Mouse (Mus musculus) neural tube, embryonic 12.5 days (tissue): ENCODE results near the gene Cdk17. TPM values are rescaled to one million over a fixed set of nuclear protein-coding genes. Genes with fewer than 3 reads are reported as not detected.

Experiments used
- ATAC-seq: fragments of 200-750 bp; cut with Nextera tagmentation; 2 replicates; pipeline ENCODE4 v1.8.0; 2017; ENCODE audit warnings: low read depth, mild to moderate bottlenecking, moderate TSS enrichment, moderate library complexity; ENCODE audit not compliant: low FRiP score
- H3K27ac ChIP-seq: fragments of 300-500 bp; sonication (generic); 2 replicates; pipeline ENCODE4 v1.5.1; 2016
- H3K27me3 ChIP-seq: fragments of 300-500 bp; sonication (generic); replicated peaks from 2 replicates; pipeline ENCODE4 v1.6.1; 2016; ENCODE audit warnings: mild to moderate bottlenecking
- H3K36me3 ChIP-seq: fragments of 300-500 bp; sonication (generic); 2 replicates; pipeline ENCODE4 v1.6.1; 2016; ENCODE audit warnings: mild to moderate bottlenecking
- H3K4me1 ChIP-seq: fragments of 300-500 bp; sonication (generic); 2 replicates; pipeline ENCODE4 v1.6.1; 2016
- H3K4me2 ChIP-seq: fragments of 300-500 bp; sonication (generic); replicated peaks from 2 replicates; pipeline ENCODE4 v1.6.1; 2016; ENCODE audit warnings: mild to moderate bottlenecking
- H3K4me3 ChIP-seq: fragments of 300-500 bp; sonication (generic); 2 replicates; pipeline ENCODE4 v1.5.1; 2016
- H3K9ac ChIP-seq: fragments of 300-500 bp; sonication (generic); 2 replicates; pipeline ENCODE4 v1.6.1; 2016; ENCODE audit warnings: mild to moderate bottlenecking
- H3K9me3 ChIP-seq: fragments of 300-500 bp; sonication (generic); 2 replicates; pipeline ENCODE4 v1.6.1; 2016; ENCODE audit warnings: mild to moderate bottlenecking
- WGBS: fragments of 180-500 bp; shearing (Covaris S2); methylation state at CpG from one replicate; pipeline ENCODE4 v1.1.7; 2016; 5-methylcytosine and 5-hydroxymethylcytosine counted together
- polyA plus RNA-seq: library from polyadenylated mRNA; unstranded; fragments of >200 nt; fragmentation: Nextera tagmentation; extraction: Ambion mirVana; gene quantifications from 2 replicates; pipeline ENCODE4 v1.2.1, GENCODE M21; 2016

Gene Cdk17
- polyA plus RNA-seq = 50.4 and 54.1 TPM in 2 replicates

DNA sequence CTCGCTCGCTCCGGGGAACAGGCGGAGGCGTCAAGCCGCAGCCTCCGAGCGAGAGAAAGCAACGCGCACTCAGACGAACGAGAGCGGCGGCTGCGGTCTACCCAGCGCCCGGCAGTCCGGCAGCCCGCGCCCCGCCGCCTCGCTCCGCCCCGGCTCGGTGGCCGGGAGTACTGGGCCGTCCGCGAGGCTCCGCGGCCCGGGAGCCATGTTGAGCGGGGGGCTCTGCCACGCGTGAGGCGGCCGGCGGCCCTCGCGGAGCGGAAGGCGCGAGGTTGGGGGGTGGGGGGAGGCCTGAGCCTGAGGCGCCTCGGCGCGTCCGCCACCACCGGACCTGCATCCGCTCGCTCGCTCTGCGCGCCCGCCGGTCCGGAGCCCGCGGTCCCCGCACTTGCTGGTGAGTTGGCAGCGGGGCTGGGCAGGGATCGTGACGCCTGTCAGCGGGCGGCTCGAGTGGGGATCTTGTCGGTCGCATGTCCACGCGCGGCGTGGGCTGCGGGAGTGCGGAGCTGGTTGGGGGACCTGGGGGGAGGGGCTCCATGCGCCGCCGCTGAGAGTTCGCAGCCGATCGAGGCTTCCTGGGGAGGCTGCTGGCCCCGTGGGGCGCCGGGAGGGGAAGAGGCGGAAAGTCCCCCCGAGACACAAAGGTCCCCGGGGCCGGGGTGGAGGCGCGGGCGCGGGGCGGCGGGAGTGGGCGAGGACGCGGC is at the start of gene Cdk17:
Gene Cdk17 (plus strand): TSS at position 69 of the 704 bp plus-strand sequence.
- H3K36me3 ChIP-seq = no peaks in the 10 kb centered on the region
- no peaks in the 10 kb centered on the region for H3K27me3 ChIP-seq
- peaks cover 20% of the 10 kb centered on the region for H3K4me1 ChIP-seq
- H3K4me2 ChIP-seq = peak within 1 kb of the TSS; percentile 66
- peak within 1 kb of the TSS; percentile 99 for H3K27ac ChIP-seq
- peak within 1 kb of the TSS; percentile 97 for H3K4me3 ChIP-seq
- peak within 1 kb of the TSS; percentile 97 for H3K9ac ChIP-seq
- ATAC-seq = peak; percentile 85
- under 1% methylated on average over 96 of the region's 97 CpGs for WGBS
- no peaks in the 10 kb centered on the region for H3K9me3 ChIP-seq

DNA sequence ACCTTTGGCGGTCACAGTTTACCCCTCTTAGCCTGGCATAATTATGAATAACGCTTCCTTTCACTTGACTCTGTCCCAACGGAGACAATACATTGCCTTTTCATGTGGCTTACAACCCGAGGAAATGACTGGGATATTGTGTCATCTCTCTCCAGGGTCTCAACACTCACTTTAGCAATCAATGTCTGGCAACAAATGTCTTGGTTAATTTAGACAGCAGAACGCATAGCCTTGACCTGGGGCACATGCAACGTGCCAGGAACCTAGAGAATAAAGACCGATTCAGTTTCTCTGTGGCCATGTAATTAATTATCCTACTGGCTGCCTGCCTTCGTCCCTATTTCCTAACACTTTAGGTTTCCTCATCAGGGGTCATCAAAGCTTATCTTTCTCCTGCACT is 49.3 kb upstream of the Cdk17 start:
- H3K4me1 ChIP-seq = no peaks in the 10 kb centered on the region
- H3K27me3 ChIP-seq = no peaks in the 10 kb centered on the region
- no peak for ATAC-seq
- H3K36me3 ChIP-seq = no peaks in the 10 kb centered on the region
- H3K27ac ChIP-seq = no peak overlapping the region
- H3K4me2 ChIP-seq = no peak overlapping the region
- H3K9ac ChIP-seq = no peak overlapping the region
- no peak overlapping the region for H3K4me3 ChIP-seq
- H3K9me3 ChIP-seq = no peaks in the 10 kb centered on the region
- 48% methylated on average over 8 of the region's 8 CpGs for WGBS

DNA sequence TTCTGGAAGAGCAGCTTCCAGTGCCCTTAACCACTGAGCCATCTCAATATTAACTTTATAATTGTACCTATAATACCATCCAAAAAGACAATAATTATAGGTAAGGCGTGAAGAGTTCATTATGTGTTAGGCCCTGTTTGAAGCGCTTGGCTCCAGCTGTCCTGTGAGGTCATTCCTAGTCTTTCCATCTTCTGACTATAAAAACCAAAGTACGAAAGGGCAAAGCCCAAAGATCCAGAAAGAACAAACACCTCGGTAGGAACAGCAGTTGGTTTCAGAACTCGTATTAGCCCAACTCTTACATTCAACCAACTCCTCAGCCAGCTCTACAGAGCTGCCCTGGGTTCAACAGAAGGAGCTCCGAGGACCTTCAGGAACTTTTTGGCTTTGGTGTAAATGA is 48.7 kb upstream of the Cdk17 start:
- Histone ChIP-seq H3K27ac (no peak overlapping the region), H3K4me2 (no peak overlapping the region), H3K36me3 (no peaks in the 10 kb centered on the region), H3K27me3 (no peaks in the 10 kb centered on the region), H3K9ac (no peak overlapping the region), H3K4me3 (no peak overlapping the region), H3K4me1 (no peaks in the 10 kb centered on the region), H3K9me3 (no peaks in the 10 kb centered on the region)
- WGBS = 89% methylated on average over 6 of the region's 6 CpGs
- ATAC-seq = no peak

DNA sequence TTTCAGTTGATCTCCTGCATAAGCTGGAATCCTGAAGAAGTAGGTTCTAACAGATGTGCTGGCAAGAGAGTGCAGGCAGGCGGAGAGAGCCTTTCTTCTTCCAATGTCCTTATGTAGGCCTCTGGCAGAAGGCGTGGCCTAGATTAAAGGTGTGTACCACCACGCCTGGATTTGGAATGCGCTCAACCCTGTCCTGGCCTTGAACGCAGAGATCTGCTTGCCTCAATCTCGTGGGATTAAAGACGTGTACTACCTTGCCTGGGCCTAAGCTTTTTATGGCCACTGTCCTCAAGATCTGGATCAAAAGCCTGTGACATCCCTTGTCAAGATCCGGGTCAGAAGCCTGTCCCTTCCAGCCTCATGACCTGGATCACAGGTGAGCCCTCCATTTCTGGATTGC is 46.7 kb upstream of the Cdk17 start:
- Histone ChIP-seq H3K4me2 (no peak overlapping the region), H3K27ac (no peak overlapping the region), H3K9me3 (no peaks in the 10 kb centered on the region), H3K4me3 (no peak overlapping the region), H3K27me3 (no peaks in the 10 kb centered on the region), H3K9ac (no peak overlapping the region), H3K36me3 (no peaks in the 10 kb centered on the region), H3K4me1 (no peaks in the 10 kb centered on the region)
- 92% methylated on average over 8 of the region's 8 CpGs for WGBS
- ATAC-seq = no peak

DNA sequence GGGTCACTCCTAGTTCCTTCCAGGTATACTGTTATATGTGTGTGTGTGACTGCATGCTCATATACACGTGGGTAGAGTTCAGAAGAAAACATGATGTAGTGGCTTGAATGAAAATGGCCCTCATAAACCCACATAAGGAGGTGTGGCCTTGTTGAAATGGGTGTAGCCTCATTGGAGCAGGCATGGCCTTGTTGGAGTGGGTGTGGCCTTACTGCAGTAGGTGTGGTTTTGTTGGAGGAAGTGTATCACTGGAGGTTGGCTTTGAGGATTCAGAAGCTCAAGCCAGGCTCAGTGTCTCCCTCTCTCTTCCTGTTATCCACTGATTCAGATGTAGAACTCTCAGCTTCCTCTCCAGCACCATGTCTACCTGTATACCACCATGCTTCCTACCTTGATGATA is 45.9 kb upstream of the Cdk17 start:
- Histone ChIP-seq H3K4me2 (no peak overlapping the region), H3K4me3 (no peak overlapping the region), H3K4me1 (no peaks in the 10 kb centered on the region), H3K9me3 (no peaks in the 10 kb centered on the region), H3K27me3 (no peaks in the 10 kb centered on the region), H3K36me3 (no peaks in the 10 kb centered on the region), H3K27ac (no peak overlapping the region), H3K9ac (no peak overlapping the region)
- WGBS = 59% methylated on average over 1 of the region's 1 CpGs
- ATAC-seq = no peak

DNA sequence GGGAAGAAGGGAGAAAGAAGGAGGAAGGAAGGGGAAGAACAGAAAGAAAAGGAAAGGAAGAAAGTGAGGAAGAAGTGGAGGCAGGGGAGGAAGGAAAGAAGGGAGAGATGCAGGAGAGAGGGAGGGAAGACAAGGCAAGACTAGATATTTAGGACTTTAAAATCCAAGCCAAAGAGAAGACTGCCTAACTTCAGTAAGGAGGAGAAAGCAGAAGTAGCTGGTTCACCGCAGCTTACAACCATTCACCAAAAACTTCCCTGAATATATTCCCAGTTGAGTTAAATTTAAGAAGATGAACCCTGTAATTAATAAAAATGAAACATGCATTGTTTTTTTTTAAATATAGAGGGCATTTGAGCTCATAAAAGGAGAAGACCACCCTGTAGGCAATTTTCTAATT is 44.9 kb upstream of the Cdk17 start:
- H3K4me2 ChIP-seq = no peak overlapping the region
- H3K9ac ChIP-seq = no peak overlapping the region
- H3K27me3 ChIP-seq = no peaks in the 10 kb centered on the region
- H3K4me3 ChIP-seq = no peak overlapping the region
- no peaks in the 10 kb centered on the region for H3K9me3 ChIP-seq
- H3K36me3 ChIP-seq = no peaks in the 10 kb centered on the region
- 89% methylated on average over 1 of the region's 1 CpGs for WGBS
- H3K4me1 ChIP-seq = no peaks in the 10 kb centered on the region
- ATAC-seq = no peak
- no peak overlapping the region for H3K27ac ChIP-seq

DNA sequence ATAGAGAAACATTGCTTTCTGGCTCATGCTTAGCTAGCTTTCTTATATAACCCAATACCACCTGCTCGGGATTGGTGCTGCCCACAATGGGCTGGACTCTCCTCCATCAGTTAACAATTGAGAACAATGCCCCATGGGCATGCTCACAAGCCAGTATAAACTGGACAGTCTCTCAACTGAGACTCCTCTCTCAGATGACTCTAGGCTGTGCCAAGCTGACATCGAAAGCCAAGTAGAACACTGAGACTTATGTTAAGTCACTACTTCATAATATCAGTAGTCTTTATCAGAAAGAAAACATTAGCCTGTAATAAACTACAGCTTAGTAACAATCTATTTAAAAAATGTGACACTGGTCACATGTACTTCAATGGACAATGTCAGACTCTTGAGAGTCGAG is 44.0 kb upstream of the Cdk17 start:
- no peak for ATAC-seq
- no peaks in the 10 kb centered on the region for H3K4me1 ChIP-seq
- H3K36me3 ChIP-seq = no peaks in the 10 kb centered on the region
- no peaks in the 10 kb centered on the region for H3K27me3 ChIP-seq
- no peak overlapping the region for H3K4me2 ChIP-seq
- H3K27ac ChIP-seq = no peak overlapping the region
- H3K4me3 ChIP-seq = no peak overlapping the region
- no peak overlapping the region for H3K9ac ChIP-seq
- no peaks in the 10 kb centered on the region for H3K9me3 ChIP-seq
- WGBS = 89% methylated on average over 3 of the region's 3 CpGs

DNA sequence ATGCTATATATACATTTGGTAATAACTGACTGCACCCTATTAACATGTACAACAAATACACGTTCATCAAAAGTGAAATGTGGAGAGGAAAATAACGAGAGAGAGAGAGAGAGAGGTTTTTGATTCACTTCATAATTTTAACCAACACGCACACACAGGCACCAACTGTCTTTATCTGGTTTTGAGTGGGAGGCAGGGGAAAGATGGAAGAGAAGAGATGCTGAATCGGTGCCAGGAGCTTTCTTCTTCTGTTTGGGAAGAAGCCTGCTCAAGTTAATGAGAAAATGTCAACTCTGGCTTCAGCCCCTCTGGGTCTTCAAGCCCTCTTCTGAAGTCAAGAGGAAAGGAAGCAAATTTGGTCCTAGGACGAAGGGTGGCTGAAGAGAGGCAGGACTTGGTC is 40.9 kb upstream of the Cdk17 start:
- no peak overlapping the region for H3K27ac ChIP-seq
- H3K9ac ChIP-seq = no peak overlapping the region
- H3K27me3 ChIP-seq = no peaks in the 10 kb centered on the region
- H3K4me2 ChIP-seq = no peak overlapping the region
- no peaks in the 10 kb centered on the region for H3K36me3 ChIP-seq
- no peak for ATAC-seq
- no peaks in the 10 kb centered on the region; the same call in 1 of the 2 replicates for H3K4me1 ChIP-seq
- 81% methylated on average over 5 of the region's 5 CpGs for WGBS
- no peaks in the 10 kb centered on the region for H3K9me3 ChIP-seq
- H3K4me3 ChIP-seq = no peak overlapping the region

DNA sequence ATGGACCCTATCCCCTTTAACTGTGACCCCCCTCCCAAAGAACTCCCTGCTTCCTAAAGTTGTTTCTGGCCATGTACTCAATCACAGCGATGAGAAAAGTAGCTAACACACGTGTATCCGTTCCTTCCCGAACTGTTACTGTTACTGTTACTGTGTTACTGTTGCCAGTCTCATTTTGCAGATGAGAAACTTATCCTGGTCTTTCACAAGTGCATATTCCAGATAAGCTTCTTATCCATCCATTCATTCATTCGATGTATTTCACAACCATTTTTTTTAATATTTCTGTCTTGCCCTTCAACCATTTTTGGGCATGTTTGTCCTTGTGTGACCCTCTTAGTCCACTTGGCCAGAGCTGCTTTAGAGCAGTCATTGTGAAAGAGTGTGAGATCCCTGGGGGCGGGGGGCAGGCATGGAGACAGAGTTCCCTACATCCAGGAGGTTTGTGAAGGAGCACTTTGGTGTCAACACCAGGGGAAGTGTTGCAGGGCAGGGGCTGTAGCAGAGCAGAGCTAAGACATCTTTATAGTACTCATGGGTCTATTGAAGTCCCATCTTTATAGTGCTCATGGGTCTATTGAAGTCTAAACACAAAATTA is 39.3 kb upstream of the Cdk17 start:
- Histone ChIP-seq H3K9ac (no peak overlapping the region), H3K4me1 (no peaks in the 10 kb centered on the region; the same call in 1 of the 2 replicates), H3K27ac (no peak overlapping the region), H3K9me3 (no peaks in the 10 kb centered on the region), H3K4me3 (no peak overlapping the region), H3K36me3 (no peaks in the 10 kb centered on the region), H3K4me2 (no peak overlapping the region), H3K27me3 (no peaks in the 10 kb centered on the region)
- ATAC-seq = no peak
- 94% methylated on average over 6 of the region's 6 CpGs for WGBS

DNA sequence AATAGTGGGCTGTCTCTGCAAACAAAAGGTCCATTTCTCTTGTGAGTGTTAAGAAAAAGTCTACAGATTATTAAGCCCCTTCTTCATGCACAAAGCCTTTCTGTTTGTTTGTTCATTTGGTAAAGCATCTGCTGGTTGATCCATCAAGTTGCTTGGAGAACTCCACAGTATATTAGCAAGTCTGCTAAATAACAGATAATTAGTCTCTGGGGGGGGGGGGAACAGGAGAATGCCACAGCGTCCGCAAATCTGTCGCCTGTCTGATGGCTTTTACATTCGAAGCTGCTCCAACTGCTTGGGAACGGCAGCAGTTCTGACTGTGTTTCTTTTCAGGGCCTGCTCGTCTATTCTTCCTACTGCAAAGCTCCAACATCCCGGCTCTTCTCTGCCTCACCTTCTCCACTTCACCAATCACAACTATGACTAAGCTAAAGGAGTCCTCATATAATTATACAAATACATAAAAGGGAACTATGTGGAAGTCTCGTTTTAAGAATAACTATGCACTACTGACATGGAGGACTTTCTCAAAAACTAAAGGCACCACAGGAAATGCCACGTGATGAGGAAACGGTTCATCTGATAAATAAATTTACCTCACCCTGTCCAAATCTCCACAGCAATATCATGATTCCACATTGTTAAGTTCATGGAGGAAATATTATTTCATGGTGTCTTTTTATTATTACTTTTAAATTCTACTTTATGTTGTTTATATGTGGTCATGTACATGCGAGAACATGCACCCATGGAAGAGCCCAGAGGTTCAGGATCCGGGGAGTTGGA is 38.1 kb upstream of the Cdk17 start:
- Histone ChIP-seq H3K27ac (no peak overlapping the region), H3K4me2 (no peak overlapping the region)
- ATAC-seq = no peak

DNA sequence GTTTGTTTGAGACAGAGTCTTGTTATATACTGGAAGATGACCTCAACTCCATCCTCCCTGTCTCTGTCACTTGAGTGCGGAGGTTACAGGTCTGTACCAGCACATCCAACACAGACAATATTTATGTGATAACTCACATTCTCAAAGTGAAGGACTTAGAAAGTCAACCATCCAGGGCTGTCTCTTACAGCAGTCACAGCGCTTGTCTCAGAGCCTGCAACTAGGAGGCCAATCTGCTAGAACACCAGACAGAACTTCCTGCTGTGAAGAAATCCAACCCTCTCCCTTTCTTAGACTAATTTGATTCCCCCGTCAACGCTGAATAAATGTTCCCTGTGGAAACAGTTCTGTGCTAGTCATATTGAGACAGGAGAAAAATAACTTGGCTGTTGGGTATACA is 37.4 kb upstream of the Cdk17 start:
- no peak overlapping the region for H3K9ac ChIP-seq
- H3K9me3 ChIP-seq = no peaks in the 10 kb centered on the region
- no peaks in the 10 kb centered on the region for H3K27me3 ChIP-seq
- no peak overlapping the region for H3K4me2 ChIP-seq
- no peaks in the 10 kb centered on the region for H3K36me3 ChIP-seq
- H3K27ac ChIP-seq = no peak overlapping the region
- H3K4me3 ChIP-seq = no peak overlapping the region
- ATAC-seq = no peak
- H3K4me1 ChIP-seq = no peaks in the 10 kb centered on the region; the same call in 1 of the 2 replicates
- WGBS = 79% methylated on average over 4 of the region's 4 CpGs

More for the DNA sequence above, 38.1 kb upstream of the Cdk17 start:
- Histone ChIP-seq H3K36me3 (no peaks in the 10 kb centered on the region), H3K4me3 (no peak overlapping the region), H3K9ac (no peak overlapping the region), H3K27me3 (no peaks in the 10 kb centered on the region), H3K9me3 (no peaks in the 10 kb centered on the region), H3K4me1 (no peaks in the 10 kb centered on the region; the same call in 1 of the 2 replicates)
- WGBS = 65% methylated on average over 12 of the region's 12 CpGs

DNA sequence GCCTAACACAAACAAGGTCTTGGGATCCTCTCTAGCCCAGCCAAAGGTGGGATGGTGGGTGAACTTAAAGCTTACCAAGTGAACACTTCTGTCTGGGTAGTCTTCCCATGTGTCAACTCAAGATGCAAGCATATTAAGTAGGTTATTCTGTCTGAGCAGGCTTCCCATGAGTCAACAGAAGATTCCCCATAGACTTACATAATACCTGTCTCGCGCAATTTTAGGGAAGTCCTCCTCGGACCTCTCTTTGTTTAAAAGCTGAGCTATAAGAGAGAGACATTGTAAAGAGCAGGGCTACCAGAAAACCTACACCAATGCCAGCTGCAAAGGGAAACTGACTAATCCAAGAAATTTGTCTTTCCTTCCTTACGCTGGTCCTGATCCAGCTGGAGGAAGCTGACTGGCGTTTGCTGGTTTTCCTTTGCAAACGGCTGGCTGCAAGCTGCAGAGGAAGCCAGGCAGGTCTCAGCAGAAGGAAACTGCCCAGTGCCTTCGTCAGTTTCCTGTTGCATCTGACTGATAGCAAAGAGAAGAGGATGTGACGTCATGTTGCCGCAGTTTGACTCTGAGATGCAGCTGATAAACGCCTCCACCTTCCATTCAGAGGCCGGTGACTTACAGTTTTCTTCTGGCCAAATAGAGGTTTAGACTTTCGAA is 36.6 kb upstream of the Cdk17 start:
- Histone ChIP-seq H3K27ac (no peak overlapping the region), H3K4me3 (no peak overlapping the region), H3K4me2 (no peak overlapping the region), H3K9me3 (no peaks in the 10 kb centered on the region), H3K36me3 (no peaks in the 10 kb centered on the region), H3K9ac (no peak overlapping the region), H3K27me3 (no peaks in the 10 kb centered on the region), H3K4me1 (no peaks in the 10 kb centered on the region; the same call in 1 of the 2 replicates)
- ATAC-seq = no peak
- WGBS = 77% methylated on average over 12 of the region's 12 CpGs
